Mouse (Mus musculus) forebrain, embryonic 10.5 days (tissue): ENCODE measurements at regions not wholly inside any gene's neighbourhood (a gene's known extent, or its start where the extent isn't known, plus 50 kb on each side); places are given as distances from the start of the nearest gene placed in this dataset.

ENCODE experiments used
- DNase-seq: peaks from one replicate; pipeline ENCODE4 v3.0.0-alpha.2; 2017; ENCODE audit warnings: low spot score; ENCODE audit errors: extremely low spot score
- H3K27ac ChIP-seq: fragments of 300-500 bp; sonication (generic); 2 replicates; pipeline ENCODE4 v1.5.1; 2016; ENCODE audit warnings: mild to moderate bottlenecking
- H3K27me3 ChIP-seq: fragments of 300-500 bp; sonication (generic); 2 replicates; pipeline ENCODE4 v1.6.1; 2016; ENCODE audit warnings: mild to moderate bottlenecking; ENCODE audit not compliant: poor library complexity, severe bottlenecking
- H3K36me3 ChIP-seq: fragments of 300-500 bp; sonication (generic); replicated peaks from 2 replicates; pipeline ENCODE4 v1.6.1; 2016; ENCODE audit warnings: mild to moderate bottlenecking, moderate library complexity
- H3K4me1 ChIP-seq: fragments of 300-500 bp; sonication (generic); 2 replicates; pipeline ENCODE4 v1.6.1; 2016
- H3K4me3 ChIP-seq: fragments of 300-500 bp; sonication (generic); 2 replicates; pipeline ENCODE4 v1.5.1; 2016; ENCODE audit warnings: mild to moderate bottlenecking, moderate library complexity
- H3K9me3 ChIP-seq: fragments of 300-500 bp; sonication (generic); 2 replicates; pipeline ENCODE4 v1.6.1; 2016; ENCODE audit warnings: mild to moderate bottlenecking, moderate library complexity
- WGBS: fragments of 180-500 bp; shearing (Covaris S2); methylation state at CpG from one replicate; pipeline ENCODE4 v1.1.7; 2016; 5-methylcytosine and 5-hydroxymethylcytosine counted together

- no peaks in the 10 kb centered on the region for H3K36me3 ChIP-seq
- no peak overlapping the region for H3K27ac ChIP-seq
- H3K4me3 ChIP-seq, result no peak overlapping the region
- no peaks in the 10 kb centered on the region for H3K9me3 ChIP-seq
- H3K27me3 ChIP-seq, result no peaks in the 10 kb centered on the region
- DNase-seq, result no peak
- H3K4me1 ChIP-seq, result peaks cover 4% of the 10 kb centered on the region; the same call in 1 of the 2 replicates
Measured at GRCm38 (mm10) chr9:33850993-33851392, 634.7 kb upstream of the Kirrel3 start.

DNA sequence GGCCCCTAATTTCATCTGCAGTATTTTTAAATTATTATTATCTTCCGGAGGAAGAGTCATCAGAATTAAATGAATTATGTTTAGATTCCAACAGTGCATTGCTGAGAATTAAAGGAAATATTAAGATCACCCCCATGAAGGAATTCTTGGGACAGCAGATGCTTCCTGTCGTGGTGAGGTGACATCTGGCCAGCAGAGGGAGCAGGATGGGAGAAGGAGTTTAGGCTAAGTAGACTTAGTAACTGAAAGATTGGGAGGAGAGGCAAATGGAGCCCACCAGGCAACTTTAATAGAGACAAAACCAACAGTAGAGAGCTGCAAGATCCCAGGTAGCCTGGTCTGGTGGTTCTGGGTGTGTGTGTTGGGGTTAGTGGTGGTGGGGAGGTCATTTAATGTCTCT lies 629.5 kb upstream of the Kirrel3 start:
- WGBS, result 38% methylated on average over 2 of the region's 2 CpGs
- H3K9me3 ChIP-seq, result no peaks in the 10 kb centered on the region
- no peaks in the 10 kb centered on the region for H3K4me1 ChIP-seq

DNA sequence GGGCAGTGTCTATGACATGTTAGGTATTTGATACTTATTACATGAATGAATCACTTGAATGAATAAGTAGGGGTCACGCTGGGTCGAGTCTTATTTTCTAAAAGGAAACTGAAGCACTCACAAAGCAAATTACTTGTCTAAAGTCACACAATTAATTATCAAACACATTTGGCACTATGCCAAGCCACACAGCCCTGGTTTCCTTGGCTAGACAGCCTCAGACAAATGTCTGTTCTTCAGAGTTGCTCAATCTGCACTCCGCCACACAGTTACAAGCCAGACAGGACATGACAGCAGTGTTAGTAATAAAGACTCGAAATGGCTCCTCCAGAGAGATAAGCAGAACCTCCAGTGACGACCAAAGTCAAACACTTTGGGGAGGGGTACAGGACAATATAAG lies 627.2 kb upstream of the Kirrel3 start:
- Histone ChIP-seq H3K27ac (no peak overlapping the region), H3K9me3 (no peaks in the 10 kb centered on the region), H3K4me3 (no peak overlapping the region), H3K27me3 (no peaks in the 10 kb centered on the region), H3K4me1 (no peaks in the 10 kb centered on the region), H3K36me3 (no peaks in the 10 kb centered on the region)
- WGBS, result 89% methylated on average over 5 of the region's 5 CpGs
- no peak for DNase-seq

More for the DNA sequence above, 629.5 kb upstream of the Kirrel3 start:
- Histone ChIP-seq H3K27me3 (no peaks in the 10 kb centered on the region), H3K36me3 (no peaks in the 10 kb centered on the region), H3K4me3 (no peak overlapping the region), H3K27ac (no peak overlapping the region)
- DNase-seq, result peak; percentile 18

DNA sequence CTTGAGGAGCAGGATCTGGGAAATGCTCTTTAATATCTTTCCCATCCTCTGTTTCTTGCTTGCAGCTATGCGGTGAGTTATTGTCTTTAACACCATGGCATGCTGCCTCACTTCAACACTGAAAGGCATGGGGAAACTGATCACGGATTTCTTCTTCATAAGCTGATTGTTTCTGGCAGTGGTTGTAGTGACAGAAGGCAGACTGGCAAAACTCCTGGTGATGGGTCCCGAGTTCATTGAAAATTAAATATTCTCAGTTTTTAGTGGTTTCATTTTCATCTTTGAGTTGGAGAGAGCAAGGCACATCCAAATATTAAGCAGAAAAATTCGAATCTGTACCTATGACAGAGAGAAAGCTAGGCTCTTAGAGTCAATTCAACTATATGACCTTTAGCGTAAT lies 617.0 kb upstream of the Kirrel3 start:
- Histone ChIP-seq H3K36me3 (no peaks in the 10 kb centered on the region), H3K4me1 (no peaks in the 10 kb centered on the region), H3K4me3 (no peak overlapping the region), H3K9me3 (no peaks in the 10 kb centered on the region), H3K27me3 (no peaks in the 10 kb centered on the region), H3K27ac (no peak overlapping the region)
- no peak for DNase-seq
- 87% methylated on average over 5 of the region's 5 CpGs for WGBS

DNA sequence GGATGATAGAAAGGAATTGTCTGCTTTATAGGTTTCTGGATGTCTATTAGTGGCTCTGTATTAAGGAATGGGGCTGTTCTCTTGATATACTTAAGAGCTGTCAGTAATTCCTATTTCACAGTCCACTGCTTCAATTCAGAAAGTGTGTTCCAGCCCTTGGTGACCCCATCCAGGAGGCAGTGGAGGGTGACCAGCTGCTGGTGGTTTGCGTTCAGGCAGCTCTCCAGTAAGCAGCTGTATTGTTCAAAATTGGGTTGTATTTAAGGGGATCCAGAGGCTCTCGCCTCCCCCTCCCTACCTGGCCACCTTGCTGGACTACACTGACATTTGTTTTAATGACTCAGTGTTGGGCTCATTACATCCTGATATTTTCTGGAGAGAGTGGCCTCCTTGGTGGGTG lies 598.4 kb upstream of the Kirrel3 start:
- Histone ChIP-seq H3K4me3 (no peak overlapping the region), H3K9me3 (no peaks in the 10 kb centered on the region), H3K27me3 (no peaks in the 10 kb centered on the region), H3K36me3 (no peaks in the 10 kb centered on the region), H3K4me1 (peaks cover 12% of the 10 kb centered on the region), H3K27ac (no peak overlapping the region)
- DNase-seq, result no peak
- WGBS, result 28% methylated on average over 2 of the region's 2 CpGs

GRCm38 (mm10) chr9:33892001-33892400 lies 593.7 kb upstream of the Kirrel3 start:
- Histone ChIP-seq H3K4me3 (no peak overlapping the region), H3K4me1 (peaks cover 7% of the 10 kb centered on the region), H3K36me3 (no peaks in the 10 kb centered on the region), H3K27me3 (no peaks in the 10 kb centered on the region), H3K27ac (no peak overlapping the region), H3K9me3 (no peaks in the 10 kb centered on the region)
- no peak for DNase-seq
- 80% methylated on average over 3 of the region's 3 CpGs for WGBS

DNA sequence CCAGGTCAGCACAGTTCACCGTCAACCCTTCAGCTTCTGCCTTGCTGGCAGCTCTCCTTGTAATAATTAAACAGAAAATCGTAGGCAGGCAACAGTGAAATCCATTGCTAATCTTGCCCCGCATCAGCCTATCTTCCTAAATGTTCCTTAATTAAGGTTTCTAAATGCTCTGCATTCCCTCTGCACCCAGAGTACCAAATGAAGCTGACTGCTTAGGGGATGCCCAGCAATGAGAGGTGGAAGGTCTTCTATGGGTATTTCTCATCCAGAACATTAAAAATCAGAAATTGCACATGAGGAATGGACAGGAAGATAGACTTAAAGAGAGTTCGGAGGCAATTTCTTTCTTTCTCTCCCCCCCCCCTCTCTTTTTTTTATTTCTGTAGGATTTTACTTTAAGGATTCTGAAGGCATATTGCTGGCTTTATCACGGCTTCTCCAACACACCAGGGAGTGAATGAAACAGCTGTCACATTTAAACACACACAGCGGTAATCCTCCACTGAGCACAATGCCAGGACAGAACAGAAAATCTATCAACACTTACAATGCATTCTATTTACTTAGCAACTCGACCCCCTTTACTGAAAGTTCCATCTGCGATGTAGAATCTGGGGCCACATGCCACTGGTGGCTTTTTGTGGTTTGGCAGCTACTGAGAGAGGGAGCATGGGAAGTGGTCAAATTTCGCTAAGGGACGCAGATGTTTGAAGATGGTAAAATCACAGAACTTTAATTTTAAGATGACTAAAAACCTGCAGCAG lies 584.2 kb upstream of the Kirrel3 start:
- peaks cover 24% of the 10 kb centered on the region for H3K4me1 ChIP-seq
- no peak for DNase-seq
- no peak overlapping the region for H3K4me3 ChIP-seq
- H3K27me3 ChIP-seq, result peaks cover 19% of the 10 kb centered on the region; the same call in 1 of the 2 replicates
- no peaks in the 10 kb centered on the region for H3K9me3 ChIP-seq
- H3K27ac ChIP-seq, result no peak overlapping the region
- no peaks in the 10 kb centered on the region for H3K36me3 ChIP-seq
- WGBS, result 50% methylated on average over 10 of the region's 10 CpGs

- no peak overlapping the region for H3K27ac ChIP-seq
- no peaks in the 10 kb centered on the region for H3K36me3 ChIP-seq
- WGBS, result 44% methylated on average over 5 of the region's 5 CpGs
- H3K27me3 ChIP-seq, result peaks cover 9% of the 10 kb centered on the region; the same call in 1 of the 2 replicates
- no peak overlapping the region for H3K4me3 ChIP-seq
- peaks cover 24% of the 10 kb centered on the region for H3K4me1 ChIP-seq
- no peak for DNase-seq
- H3K9me3 ChIP-seq, result no peaks in the 10 kb centered on the region
Measured at GRCm38 (mm10) chr9:33903991-33904570, 581.6 kb upstream of the Kirrel3 start.

DNA sequence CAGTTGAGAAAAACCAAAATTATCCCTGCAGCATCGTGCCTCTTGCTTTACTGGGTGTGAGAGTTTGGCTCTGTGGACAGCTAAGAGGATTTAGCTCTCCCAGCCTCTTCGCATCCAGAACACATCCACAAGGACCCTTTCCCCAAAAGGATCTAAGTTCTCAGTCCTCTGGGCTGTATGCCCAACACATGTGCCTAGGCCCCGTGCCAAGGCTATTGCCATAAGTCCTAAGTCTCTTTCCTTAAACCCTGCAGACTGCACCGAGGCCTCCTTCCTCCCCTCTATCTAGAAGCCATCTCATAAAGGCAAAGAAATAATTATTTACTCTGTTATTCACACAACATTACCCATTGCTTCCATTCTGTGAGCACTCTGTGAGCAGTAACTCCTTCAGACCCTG lies 570.8 kb upstream of the Kirrel3 start:
- no peaks in the 10 kb centered on the region for H3K4me1 ChIP-seq
- WGBS, result 90% methylated on average over 4 of the region's 4 CpGs

GRCm38 (mm10) chr9:33915349-33916056 lies 570.2 kb upstream of the Kirrel3 start:
- no peaks in the 10 kb centered on the region for H3K36me3 ChIP-seq
- H3K4me3 ChIP-seq, result no peak overlapping the region
- H3K4me1 ChIP-seq, result no peaks in the 10 kb centered on the region
- DNase-seq, result no peak
- no peaks in the 10 kb centered on the region for H3K9me3 ChIP-seq
- WGBS, result 78% methylated on average over 4 of the region's 4 CpGs
- H3K27ac ChIP-seq, result no peak overlapping the region
- no peaks in the 10 kb centered on the region; the same call in 1 of the 2 replicates for H3K27me3 ChIP-seq

More for the DNA sequence above, 570.8 kb upstream of the Kirrel3 start:
- no peaks in the 10 kb centered on the region for H3K36me3 ChIP-seq
- no peak overlapping the region for H3K4me3 ChIP-seq
- H3K27ac ChIP-seq, result no peak overlapping the region
- H3K9me3 ChIP-seq, result no peaks in the 10 kb centered on the region
- no peak for DNase-seq
- no peaks in the 10 kb centered on the region; the same call in 1 of the 2 replicates for H3K27me3 ChIP-seq

DNA sequence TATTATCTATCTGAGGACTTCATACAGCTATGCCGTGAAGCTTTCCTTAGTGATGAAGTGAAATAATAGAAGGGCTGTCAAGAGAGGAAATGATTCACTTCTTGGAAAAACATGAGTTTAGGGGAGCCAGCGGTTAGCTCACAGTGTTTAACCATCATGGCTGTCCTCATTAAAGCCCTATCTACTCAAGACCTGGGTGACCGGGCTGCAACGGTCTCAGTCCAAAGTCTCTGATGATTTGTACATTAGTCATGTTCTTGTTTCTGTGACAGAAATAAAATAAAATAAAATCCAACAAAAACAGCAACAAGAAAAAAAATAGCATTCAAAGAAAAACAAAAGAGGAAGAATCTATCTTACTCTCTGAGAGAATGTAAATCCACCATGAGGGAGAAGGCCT lies 555.4 kb upstream of the Kirrel3 start:
- WGBS, result 93% methylated on average over 4 of the region's 4 CpGs

GRCm38 (mm10) chr9:33934071-33934470 lies 551.6 kb upstream of the Kirrel3 start:
- Histone ChIP-seq H3K36me3 (no peaks in the 10 kb centered on the region), H3K4me3 (no peak overlapping the region), H3K4me1 (no peaks in the 10 kb centered on the region), H3K27me3 (no peaks in the 10 kb centered on the region), H3K9me3 (no peaks in the 10 kb centered on the region), H3K27ac (no peak overlapping the region)
- no peak for DNase-seq
- WGBS, result 88% methylated on average over 5 of the region's 5 CpGs

More for the DNA sequence above, 555.4 kb upstream of the Kirrel3 start:
- no peaks in the 10 kb centered on the region for H3K27me3 ChIP-seq
- no peak overlapping the region for H3K4me3 ChIP-seq
- no peak for DNase-seq
- no peaks in the 10 kb centered on the region for H3K4me1 ChIP-seq
- no peak overlapping the region for H3K27ac ChIP-seq
- H3K36me3 ChIP-seq, result no peaks in the 10 kb centered on the region
- H3K9me3 ChIP-seq, result no peaks in the 10 kb centered on the region

DNA sequence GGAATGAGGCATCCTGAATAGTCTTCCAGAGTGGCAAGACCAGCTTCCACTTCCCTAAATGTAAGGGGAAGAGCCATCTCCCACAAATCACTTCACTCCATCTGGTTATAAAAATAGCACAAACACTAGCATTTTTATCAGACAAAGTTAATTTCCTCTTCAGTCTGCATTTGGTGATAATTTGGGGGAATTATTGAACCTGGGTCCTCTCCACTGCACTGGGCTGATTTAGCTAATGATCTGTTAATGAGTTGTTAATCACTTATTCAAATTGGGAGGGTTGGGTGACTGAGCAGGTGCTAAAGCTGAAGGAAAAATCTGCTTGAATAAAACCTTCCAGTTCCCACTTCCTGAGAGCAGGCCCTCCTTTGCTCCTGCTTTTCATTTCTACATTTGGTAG lies 531.4 kb upstream of the Kirrel3 start:
- H3K36me3 ChIP-seq, result no peaks in the 10 kb centered on the region

More for the DNA sequence above, 531.4 kb upstream of the Kirrel3 start:
- H3K4me1 ChIP-seq, result no peaks in the 10 kb centered on the region
- H3K27me3 ChIP-seq, result no peaks in the 10 kb centered on the region
- no peaks in the 10 kb centered on the region for H3K9me3 ChIP-seq
- DNase-seq, result no peak
- no peak overlapping the region for H3K27ac ChIP-seq
- no peak overlapping the region for H3K4me3 ChIP-seq
